Mouse (Mus musculus) spleen, adult 2 months (tissue): Measurements from ENCODE around the gene Slc15a1.

Experiments used
- CTCF ChIP-seq: fragments of 200-500 bp; IDR thresholded peaks from 2 replicates; pipeline ENCODE4 v1.5.1; 2011; ENCODE audit warnings: mild to moderate bottlenecking, inconsistent platforms; ENCODE audit not compliant: insufficient read depth, insufficient read length, insufficient replicate concordance; ENCODE audit errors: extremely low read depth
- POLR2A ChIP-seq: fragments of 200-500 bp; IDR thresholded peaks from 2 replicates; pipeline ENCODE4 v1.6.1; 2011; ENCODE audit warnings: low read depth, low read length, inconsistent platforms

- TF ChIP-seq CTCF (peak; percentile 33; the same call in 1 of the 2 replicates), POLR2A (no peak)
These were observed 78.3 kb downstream of the Slc15a1 start for GRCm38 (mm10) chr14:121426743-121427142.
